Mouse (Mus musculus): ENCODE data around the gene Prl3c1.
"Not testable (repeated sequence)": the region's sequence is repeated elsewhere in the genome, so short reads cannot be mapped to it uniquely, and the experiment has no call there.

Gene Prl3c1

GRCm38 (mm10) chr13:27196359-27196758 is at the start of gene Prl3c1:
Gene Prl3c1 (plus strand): TSS chr13:27196659.
- no peak for DNase-seq

GRCm38 (mm10) chr13:27148264-27148663 is 48.2 kb upstream of the Prl3c1 start:
- no peak for DNase-seq

DNA sequence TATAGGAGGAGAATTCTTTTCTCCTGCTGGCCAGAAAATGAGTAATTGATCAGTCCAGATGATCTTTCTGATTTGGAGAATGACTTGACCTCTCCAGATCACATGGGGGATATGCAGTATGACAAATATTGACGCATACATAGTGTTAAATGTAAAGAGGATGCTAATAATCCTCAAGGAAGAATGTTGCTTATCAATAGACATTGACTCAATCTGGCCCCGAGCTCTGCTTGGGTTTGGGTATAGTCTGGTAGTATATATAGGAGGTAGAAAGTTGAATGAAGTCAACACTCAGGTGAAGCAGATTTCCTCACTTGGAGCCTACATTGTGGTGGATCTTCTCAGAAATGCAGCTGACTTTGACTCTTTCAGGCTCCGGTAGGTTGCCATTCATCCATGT is 40.0 kb upstream of the Prl3c1 start, which contains the start of gene Prl3d3:
Gene Prl3d3, plus strand, starts transcription at position 301 of the 400 bp plus-strand sequence.
- not testable (repeated sequence) for DNase-seq

DNA sequence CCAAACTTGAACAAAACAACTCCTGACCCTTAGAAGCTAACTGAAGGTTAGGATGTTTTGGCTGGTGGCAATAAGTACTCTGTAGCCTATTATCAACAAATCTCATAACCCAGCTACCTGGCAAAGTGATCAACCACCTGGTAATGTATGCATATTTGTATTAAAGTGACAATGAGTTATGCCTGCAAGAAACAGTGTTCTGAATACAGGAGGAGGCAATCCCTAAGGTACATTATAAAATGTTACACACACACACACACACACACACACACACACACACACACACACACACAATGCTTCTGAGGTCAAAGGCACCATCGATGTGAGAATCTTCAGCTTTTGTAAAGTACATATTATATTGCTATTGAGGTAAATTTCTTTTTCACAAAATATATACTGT is 45.1 kb downstream of the Prl3c1 start, which contains the start of gene Prl3b1:
Gene Prl3b1, plus strand, starts transcription at position 301 of the 400 bp plus-strand sequence.
- DNase-seq, result no peak

All from cerebellum, postnatal 25 days (tissue).